Mouse (Mus musculus): Measurements from ENCODE around the gene 4933427D14Rik. TPM values are rescaled to one million over a fixed set of nuclear protein-coding genes. Genes with fewer than 3 reads are reported as not detected.

Gene 4933427D14Rik
- 11.7 and 13.2 TPM in 2 replicates for polyA plus RNA-seq (2016; fragmentation: Nextera tagmentation; extraction: Ambion mirVana)

DNA sequence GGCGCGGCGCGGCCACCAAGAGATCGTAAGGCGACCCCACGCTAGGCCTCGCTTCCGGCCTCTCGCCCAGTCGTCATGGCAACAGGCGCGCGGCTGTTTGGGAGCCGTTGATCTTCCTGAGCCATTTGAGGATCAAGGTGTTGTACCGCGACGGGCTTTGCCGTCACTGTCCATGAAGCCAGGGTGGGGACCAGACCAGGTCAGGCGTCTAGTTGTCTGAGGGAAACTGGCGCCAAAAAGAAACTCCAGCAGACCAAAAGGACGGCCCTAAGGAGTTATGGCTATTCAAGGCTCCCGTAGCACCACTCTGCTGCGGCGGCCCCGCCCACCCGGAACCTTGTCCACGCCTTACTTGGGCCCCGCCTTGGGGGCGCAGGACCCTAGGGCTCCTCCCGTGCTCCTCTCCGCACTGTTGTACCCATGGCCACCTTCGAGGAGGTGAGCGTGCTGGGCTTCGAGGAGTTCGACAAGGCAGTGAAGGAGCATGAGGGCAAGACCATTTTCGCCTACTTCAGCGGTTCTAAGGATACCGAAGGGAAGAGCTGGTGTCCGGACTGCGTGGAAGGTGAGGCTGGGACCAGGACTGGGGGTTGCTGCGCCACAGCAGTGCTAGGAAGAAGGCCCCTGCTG is at the start of gene 4933427D14Rik, which contains the start of gene Txndc17:
4933427D14Rik (minus strand) TSS at position 256 of the 630 bp plus-strand sequence.
Txndc17 (plus strand) TSS at position 344 of the 630 bp plus-strand sequence.
- peak; percentile 92 for DNase-seq (ENCODE audit: low spot score)
- WGBS: under 1% methylated on average over 42 of the region's 42 CpGs
- H3K36me3 ChIP-seq: peaks cover 39% of the 10 kb centered on the region
- no peaks in the 10 kb centered on the region for H3K27me3 ChIP-seq (ENCODE audit: low read depth, poor library complexity, severe bottlenecking)
- peaks cover 23% of the 10 kb centered on the region for H3K4me1 ChIP-seq
- peak within 1 kb of the TSS; percentile 92 for H3K4me3 ChIP-seq
- peak within 1 kb of the TSS; percentile 91 for H3K27ac ChIP-seq
- no peaks in the 10 kb centered on the region for H3K9me3 ChIP-seq (replicated peaks)

DNA sequence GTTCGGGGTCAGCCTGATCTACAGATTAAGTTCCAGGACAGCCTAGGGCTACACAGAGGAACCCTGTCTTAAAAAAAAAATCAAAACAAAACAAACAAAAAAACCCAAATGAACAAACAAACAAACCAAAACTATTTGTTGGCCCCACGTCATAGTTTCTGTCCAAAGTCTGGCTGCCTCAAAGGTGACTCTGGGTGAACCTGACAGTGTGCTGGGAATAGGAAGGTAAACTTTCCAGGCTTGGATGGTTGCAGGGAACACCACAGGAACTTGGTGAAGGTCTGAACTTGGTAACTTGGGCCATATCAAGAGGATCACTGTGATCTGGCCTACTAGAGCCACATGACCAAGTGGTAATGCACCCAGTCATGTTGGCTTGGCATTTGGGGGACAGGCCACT is 49.2 kb upstream of the 4933427D14Rik start:
- Histone ChIP-seq H3K9me3 (replicated peaks) (no peaks in the 10 kb centered on the region), H3K4me1 (no peaks in the 10 kb centered on the region), H3K27me3 (ENCODE audit: low read depth, poor library complexity, severe bottlenecking) (no peaks in the 10 kb centered on the region), H3K27ac (no peak overlapping the region), H3K36me3 (no peaks in the 10 kb centered on the region), H3K4me3 (no peak overlapping the region)
- 78% methylated on average over 2 of the region's 2 CpGs for WGBS
- DNase-seq (ENCODE audit: low spot score): no peak

DNA sequence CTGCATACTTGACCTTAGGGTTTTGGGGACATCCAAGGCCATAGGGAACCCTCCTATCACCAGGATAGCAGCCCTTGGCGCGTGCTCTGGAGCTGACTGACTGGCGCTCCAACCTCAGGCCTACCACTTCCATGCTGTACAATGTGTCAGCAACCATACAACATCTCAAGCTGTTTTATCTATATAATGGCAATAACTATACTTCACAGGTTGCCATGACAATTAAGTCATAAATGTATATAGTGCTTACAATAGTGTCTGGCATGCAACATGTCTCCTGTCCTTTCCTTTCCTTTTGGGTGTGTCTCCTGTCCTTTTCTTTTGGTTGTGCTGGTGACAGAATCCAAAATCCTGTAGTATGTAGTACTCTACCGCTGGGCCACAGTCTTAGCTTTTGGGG is 48.4 kb upstream of the 4933427D14Rik start:
- H3K27me3 ChIP-seq (ENCODE audit: low read depth, poor library complexity, severe bottlenecking): 0 out of 2 replicates have a peak, but pooled peaks cover under 1% of the 10 kb centered on the region
- no peak for DNase-seq (ENCODE audit: low spot score)
- no peaks in the 10 kb centered on the region for H3K4me1 ChIP-seq
- WGBS: 93% methylated on average over 4 of the region's 4 CpGs
- no peak overlapping the region for H3K4me3 ChIP-seq
- H3K9me3 ChIP-seq (replicated peaks): no peaks in the 10 kb centered on the region
- no peaks in the 10 kb centered on the region for H3K36me3 ChIP-seq
- no peak overlapping the region for H3K27ac ChIP-seq

DNA sequence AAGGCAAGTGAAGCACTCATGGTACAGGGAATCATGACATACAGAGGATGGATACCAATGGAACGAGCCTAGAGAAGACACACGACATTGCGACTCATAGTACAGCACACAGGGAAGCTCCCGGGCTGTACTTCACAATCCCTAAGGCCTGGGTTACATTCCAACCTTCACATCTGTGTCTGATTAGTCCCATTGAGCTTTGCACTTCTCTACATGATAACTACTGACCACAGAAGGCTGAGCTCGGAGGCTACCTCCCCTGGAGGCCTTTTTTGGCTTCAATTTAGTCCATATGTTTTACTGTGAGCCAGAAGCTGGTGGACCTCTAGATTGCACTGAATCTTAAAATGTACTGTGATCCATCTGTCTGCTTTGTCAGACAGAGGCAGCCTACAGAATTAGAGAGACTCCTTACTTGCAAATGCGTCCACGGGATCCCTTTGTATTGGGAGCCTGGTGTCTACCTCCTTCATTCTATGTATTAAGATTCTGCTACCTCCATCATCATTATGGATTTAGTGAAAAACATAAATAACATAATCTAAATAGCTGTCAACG is 38.0 kb upstream of the 4933427D14Rik start:
- H3K4me3 ChIP-seq: no peak overlapping the region
- H3K9me3 ChIP-seq (replicated peaks): no peaks in the 10 kb centered on the region
- H3K27ac ChIP-seq: no peak overlapping the region
- no peaks in the 10 kb centered on the region for H3K27me3 ChIP-seq (ENCODE audit: low read depth, poor library complexity, severe bottlenecking)
- DNase-seq (ENCODE audit: low spot score): no peak
- 53% methylated on average over 8 of the region's 8 CpGs for WGBS
- peaks cover 4% of the 10 kb centered on the region; the same call in 1 of the 2 replicates for H3K4me1 ChIP-seq
- H3K36me3 ChIP-seq: no peaks in the 10 kb centered on the region

- Histone ChIP-seq H3K4me1 (peaks cover 3% of the 10 kb centered on the region; the same call in 1 of the 2 replicates), H3K4me3 (no peak overlapping the region), H3K9me3 (replicated peaks) (no peaks in the 10 kb centered on the region), H3K27me3 (ENCODE audit: low read depth, poor library complexity, severe bottlenecking) (no peaks in the 10 kb centered on the region), H3K27ac (no peak overlapping the region), H3K36me3 (no peaks in the 10 kb centered on the region)
- WGBS: 74% methylated on average over 4 of the region's 4 CpGs
- DNase-seq (ENCODE audit: low spot score): no peak
Measured at GRCm38 (mm10) chr11:72240062-72240860, 33.0 kb upstream of the 4933427D14Rik start.

GRCm38 (mm10) chr11:72234013-72234412 is 26.8 kb upstream of the 4933427D14Rik start:
- WGBS: 70% methylated on average over 5 of the region's 5 CpGs

GRCm38 (mm10) chr11:72232991-72233390 is 25.7 kb upstream of the 4933427D14Rik start:
- Histone ChIP-seq H3K9me3 (replicated peaks) (no peaks in the 10 kb centered on the region), H3K36me3 (no peaks in the 10 kb centered on the region), H3K4me1 (no peaks in the 10 kb centered on the region), H3K27ac (no peak overlapping the region), H3K27me3 (ENCODE audit: low read depth, poor library complexity, severe bottlenecking) (no peaks in the 10 kb centered on the region), H3K4me3 (no peak overlapping the region)
- DNase-seq (ENCODE audit: low spot score): no peak
- WGBS: 78% methylated on average over 1 of the region's 1 CpGs

More at GRCm38 (mm10) chr11:72234013-72234412, 26.8 kb upstream of the 4933427D14Rik start:
- no peak overlapping the region for H3K27ac ChIP-seq
- no peaks in the 10 kb centered on the region for H3K27me3 ChIP-seq (ENCODE audit: low read depth, poor library complexity, severe bottlenecking)
- no peak overlapping the region for H3K4me3 ChIP-seq
- H3K36me3 ChIP-seq: no peaks in the 10 kb centered on the region
- no peaks in the 10 kb centered on the region for H3K4me1 ChIP-seq
- H3K9me3 ChIP-seq (replicated peaks): no peaks in the 10 kb centered on the region
- DNase-seq (ENCODE audit: low spot score): no peak

DNA sequence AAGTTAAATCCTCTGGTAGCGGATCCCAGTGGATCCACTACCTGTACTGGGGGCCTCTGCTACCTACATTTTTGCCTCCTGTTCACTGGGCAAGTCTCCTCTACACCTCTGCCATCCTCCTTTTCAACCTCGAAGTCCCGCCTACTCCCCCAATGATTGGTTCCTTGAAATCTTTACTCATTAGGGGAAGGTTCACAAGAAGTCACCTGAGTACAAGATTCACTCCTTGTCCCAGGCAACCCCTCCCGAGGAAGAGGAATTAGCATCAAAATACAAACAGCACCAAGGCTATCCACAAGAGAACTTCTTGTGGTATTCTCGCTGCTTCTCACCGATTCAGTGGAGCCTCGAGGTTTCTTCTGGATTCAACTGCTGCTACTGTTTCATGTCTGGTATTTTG is 24.8 kb upstream of the 4933427D14Rik start:
- Histone ChIP-seq H3K4me3 (no peak overlapping the region), H3K4me1 (no peaks in the 10 kb centered on the region), H3K9me3 (replicated peaks) (no peaks in the 10 kb centered on the region), H3K27ac (no peak overlapping the region), H3K27me3 (ENCODE audit: low read depth, poor library complexity, severe bottlenecking) (no peaks in the 10 kb centered on the region), H3K36me3 (no peaks in the 10 kb centered on the region)
- WGBS: 88% methylated on average over 7 of the region's 7 CpGs
- no peak for DNase-seq (ENCODE audit: low spot score)

GRCm38 (mm10) chr11:72228513-72228912 is 21.3 kb upstream of the 4933427D14Rik start:
- no peaks in the 10 kb centered on the region for H3K4me1 ChIP-seq
- no peak overlapping the region for H3K27ac ChIP-seq
- no peak overlapping the region for H3K4me3 ChIP-seq
- no peaks in the 10 kb centered on the region for H3K27me3 ChIP-seq (ENCODE audit: low read depth, poor library complexity, severe bottlenecking)
- H3K9me3 ChIP-seq (replicated peaks): no peaks in the 10 kb centered on the region
- no peak for DNase-seq (ENCODE audit: low spot score)
- H3K36me3 ChIP-seq: no peaks in the 10 kb centered on the region
- 92% methylated on average over 4 of the region's 4 CpGs for WGBS

DNA sequence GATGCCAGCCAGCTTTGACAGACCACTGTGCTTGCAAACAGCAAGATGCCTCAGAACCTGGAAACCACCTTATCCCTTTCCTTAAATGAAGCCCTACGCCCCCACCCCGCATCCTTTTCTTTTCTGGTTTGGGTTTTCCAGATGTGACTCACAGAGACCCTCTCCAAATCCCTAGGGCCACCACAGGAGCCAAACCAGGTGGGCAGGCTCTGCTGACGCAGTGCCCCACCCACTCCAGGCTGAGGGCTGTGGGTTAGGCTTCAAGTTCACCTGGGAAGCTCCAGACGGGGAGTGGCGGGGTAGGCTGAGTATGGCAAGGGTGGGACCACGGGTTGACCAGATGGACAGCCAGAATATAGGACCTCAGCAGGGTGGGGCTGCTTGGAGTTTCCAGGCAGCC is 19.6 kb upstream of the 4933427D14Rik start:
- no peaks in the 10 kb centered on the region for H3K4me1 ChIP-seq
- no peaks in the 10 kb centered on the region for H3K36me3 ChIP-seq
- DNase-seq (ENCODE audit: low spot score): no peak
- no peak overlapping the region for H3K4me3 ChIP-seq
- no peaks in the 10 kb centered on the region for H3K9me3 ChIP-seq (replicated peaks)
- no peak overlapping the region for H3K27ac ChIP-seq
- H3K27me3 ChIP-seq (ENCODE audit: low read depth, poor library complexity, severe bottlenecking): no peaks in the 10 kb centered on the region
- 88% methylated on average over 6 of the region's 6 CpGs for WGBS

- Histone ChIP-seq H3K27ac (no peak overlapping the region), H3K27me3 (ENCODE audit: low read depth, poor library complexity, severe bottlenecking) (no peaks in the 10 kb centered on the region), H3K4me3 (no peak overlapping the region), H3K4me1 (no peaks in the 10 kb centered on the region), H3K36me3 (no peaks in the 10 kb centered on the region), H3K9me3 (replicated peaks) (no peaks in the 10 kb centered on the region)
- WGBS: 86% methylated on average over 10 of the region's 10 CpGs
- no peak for DNase-seq (ENCODE audit: low spot score)
Measured at GRCm38 (mm10) chr11:72226020-72226791, 18.9 kb upstream of the 4933427D14Rik start.

DNA sequence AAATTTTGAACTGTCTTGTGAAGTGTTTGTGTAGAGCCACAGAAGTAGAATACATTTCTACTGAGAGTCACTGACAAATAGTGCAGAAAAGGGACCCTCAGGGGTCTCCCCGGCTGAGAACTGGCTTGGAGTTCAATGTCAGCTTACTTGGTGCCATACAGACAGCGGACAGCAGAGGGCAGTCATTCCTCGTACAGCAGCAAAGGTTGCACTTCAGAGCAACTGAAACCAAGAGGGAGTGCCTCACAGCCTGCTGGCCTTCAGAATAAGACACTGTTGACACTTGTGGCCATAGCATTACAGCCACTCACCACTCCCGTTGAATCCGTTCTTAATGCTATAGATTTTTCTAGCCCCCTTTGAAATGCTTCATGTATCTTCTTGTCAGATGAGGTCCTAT is 17.6 kb upstream of the 4933427D14Rik start:
- no peak overlapping the region for H3K27ac ChIP-seq
- H3K9me3 ChIP-seq (replicated peaks): no peaks in the 10 kb centered on the region
- H3K36me3 ChIP-seq: no peaks in the 10 kb centered on the region
- peak; percentile 80 for DNase-seq (ENCODE audit: low spot score)
- no peak overlapping the region for H3K4me3 ChIP-seq
- WGBS: 21% methylated on average over 5 of the region's 5 CpGs
- H3K27me3 ChIP-seq (ENCODE audit: low read depth, poor library complexity, severe bottlenecking): no peaks in the 10 kb centered on the region
- H3K4me1 ChIP-seq: no peaks in the 10 kb centered on the region

Measured in limb, embryonic 10.5 days (tissue).